Mouse (Mus musculus) MEL (cell line): ENCODE measurements around the gene Mxd4.

Experiments
- CHD1 ChIP-seq: IDR thresholded peaks from 2 replicates; pipeline ENCODE4 v1.6.1; 2012; ENCODE audit warnings: low read depth, mild to moderate bottlenecking, inconsistent platforms, low read length, improper control_type of control experiment
- CTCF ChIP-seq, 3 experiments: IDR thresholded peaks in 2 of 3; conservative IDR thresholded peaks in 1 of 3; 2 replicates each; pipeline ENCODE4 v1.5.1; 2011 to 2012; ENCODE audit warnings: low read length in 3 of 3, low read depth in 2 of 3, mild to moderate bottlenecking in 2 of 3, improper control_type of control experiment in 1 of 3, inconsistent platforms in 1 of 3, mixed read lengths in 1 of 3, moderate library complexity in 1 of 3; ENCODE audit not compliant: control insufficient read depth in 1 of 3, insufficient read depth in 1 of 3, poor library complexity in 1 of 3, severe bottlenecking in 1 of 3
- EP300 ChIP-seq, 2 experiments: IDR thresholded peaks; 2 replicates each; pipeline ENCODE4 v1.6.1; 2011; ENCODE audit warnings: improper control_type of control experiment in 2 of 2, low read length in 2 of 2, low read depth in 1 of 2, mild to moderate bottlenecking in 1 of 2
- GABPA ChIP-seq: IDR thresholded peaks from 2 replicates; pipeline ENCODE4 v1.6.1; 2012; ENCODE audit warnings: low read depth, mild to moderate bottlenecking, inconsistent platforms, low read length, improper control_type of control experiment, moderate library complexity
- HCFC1 ChIP-seq: IDR thresholded peaks from 2 replicates; pipeline ENCODE4 v1.6.1; 2012; ENCODE audit warnings: low read depth, mild to moderate bottlenecking, inconsistent platforms, low read length, improper control_type of control experiment, moderate library complexity
- MAX ChIP-seq: IDR thresholded peaks from 2 replicates; pipeline ENCODE4 v1.6.1; 2011; ENCODE audit warnings: low read length, improper control_type of control experiment
- MAZ ChIP-seq: IDR thresholded peaks from 2 replicates; pipeline ENCODE4 v1.6.1; 2012; ENCODE audit warnings: low read depth, mild to moderate bottlenecking, inconsistent platforms, low read length, improper control_type of control experiment
- POLR2A ChIP-seq, 2 experiments: IDR thresholded peaks; 2 replicates each; pipeline ENCODE4 v1.6.1; 2011 to 2012; ENCODE audit warnings: low read length in 2 of 2, mild to moderate bottlenecking in 2 of 2, control low read depth in 1 of 2, improper control_type of control experiment in 1 of 2, low read depth in 1 of 2, moderate library complexity in 1 of 2; ENCODE audit not compliant: control insufficient read depth in 1 of 2, insufficient read depth in 1 of 2, poor library complexity in 1 of 2

DNA sequence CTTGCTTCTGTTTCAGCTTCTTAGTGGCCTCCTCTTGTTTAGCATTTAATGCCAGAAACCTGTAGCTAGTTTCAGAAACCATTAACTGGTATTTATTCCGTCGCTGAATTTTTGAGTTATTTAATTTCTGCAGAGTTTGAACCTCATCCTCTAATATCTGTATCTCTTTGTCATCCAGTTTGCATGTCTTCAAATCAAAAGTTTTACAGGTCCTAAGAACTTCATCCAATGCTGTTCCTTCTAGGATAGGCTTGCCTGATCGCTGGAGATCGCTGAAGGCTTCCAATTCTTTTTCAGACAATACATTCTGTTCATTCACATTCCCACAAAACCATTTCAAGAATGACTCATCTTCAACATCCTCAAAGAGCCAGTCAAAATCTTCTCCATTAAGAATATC lies 19.7 kb downstream of the Mxd4 start:
- TF ChIP-seq GABPA: no peak
- TF ChIP-seq HCFC1: no peak
- TF ChIP-seq POLR2A (IDR thresholded peaks at IDR 0.05; ENCODE audit: control insufficient read depth in 1 of 2, insufficient read depth in 1 of 2, low read depth in 1 of 2, low read length in 2 of 2, poor library complexity in 1 of 2): no peak
- TF ChIP-seq EP300 (IDR thresholded peaks at IDR 0.05; ENCODE audit: low read depth in 1 of 2, low read length in 2 of 2): no peak
- TF ChIP-seq MAZ: no peak
- no peak for TF ChIP-seq CHD1
- TF ChIP-seq CTCF (IDR thresholded peaks at IDR 0.05 in 2 of 3, conservative IDR thresholded peaks at IDR 0.05 in 1 of 3; ENCODE audit: control insufficient read depth in 1 of 3, insufficient read depth in 1 of 3, low read depth in 2 of 3, low read length in 3 of 3, poor library complexity in 1 of 3, severe bottlenecking in 1 of 3): no peak
- TF ChIP-seq MAX: no peak
